Mouse (Mus musculus) cortical plate, adult 2 months (tissue): Measurements from ENCODE around the gene Slfn9. TPM values are rescaled to one million over a fixed set of nuclear protein-coding genes. Genes with fewer than 3 reads are reported as not detected.
"Not testable (repeated sequence)": the region's sequence is repeated elsewhere in the genome, so short reads cannot be mapped to it uniquely, and the experiment has no call there.

ENCODE experiments used
- H3K27ac ChIP-seq: fragments of 200-500 bp; 2 replicates; pipeline ENCODE4 v1.5.1; 2012; ENCODE audit warnings: low read length, control low read depth, inconsistent platforms; ENCODE audit not compliant: insufficient read depth
- H3K4me1 ChIP-seq: fragments of 200-500 bp; 2 replicates; pipeline ENCODE4 v1.6.1; 2011; ENCODE audit warnings: low read length; ENCODE audit not compliant: control insufficient read depth, insufficient read depth
- H3K4me3 ChIP-seq: fragments of 200-500 bp; 2 replicates; pipeline ENCODE4 v1.5.1; 2011; ENCODE audit warnings: mild to moderate bottlenecking, low read length, control low read depth; ENCODE audit not compliant: insufficient read depth
- CTCF ChIP-seq: fragments of 200-500 bp; IDR thresholded peaks from 2 replicates; pipeline ENCODE4 v1.5.1; 2011; ENCODE audit warnings: mild to moderate bottlenecking, control low read depth, low read length; ENCODE audit not compliant: insufficient read depth; ENCODE audit errors: extremely low read depth
- POLR2A ChIP-seq: fragments of 200-500 bp; IDR thresholded peaks from 2 replicates; pipeline ENCODE4 v1.6.1; 2011; ENCODE audit warnings: mild to moderate bottlenecking, low read length, control low read depth; ENCODE audit not compliant: insufficient read depth; ENCODE audit errors: extremely low read depth
- polyA plus RNA-seq: library from polyadenylated mRNA; depleted of rRNA; stranded (reverse); fragments of >200 nt; gene quantifications from 2 replicates; pipeline ENCODE4 v1.2.3, GENCODE M21; 2012; rRNA removed

Slfn9 gene
- polyA plus RNA-seq, 1 experiment: 0.25 TPM

DNA sequence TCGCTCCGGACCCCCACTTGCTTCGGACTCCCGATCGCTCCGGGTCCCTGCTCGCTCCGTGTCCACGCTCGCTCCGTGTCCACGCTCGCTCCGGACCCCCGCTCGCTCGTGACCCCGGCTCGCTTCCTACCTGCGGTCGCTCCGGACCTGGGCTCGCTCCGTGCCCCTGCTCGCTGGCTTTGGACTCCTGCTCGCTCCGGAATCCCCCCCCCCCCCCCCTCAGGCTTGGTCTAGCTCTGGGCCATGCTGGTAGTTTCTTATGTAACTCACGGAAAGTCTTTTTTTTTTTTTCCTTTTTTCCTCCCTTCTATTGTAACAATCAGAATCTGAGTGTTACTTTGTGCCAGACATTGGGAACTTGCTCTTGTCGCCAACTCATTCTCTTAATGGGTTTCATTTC lies 58.4 kb downstream of the Slfn9 start:
- no peaks in the 10 kb centered on the region for H3K4me1 ChIP-seq
- H3K4me3 ChIP-seq: no peak overlapping the region
- no peak overlapping the region for H3K27ac ChIP-seq
- TF ChIP-seq CTCF (no peak), POLR2A (no peak)

DNA sequence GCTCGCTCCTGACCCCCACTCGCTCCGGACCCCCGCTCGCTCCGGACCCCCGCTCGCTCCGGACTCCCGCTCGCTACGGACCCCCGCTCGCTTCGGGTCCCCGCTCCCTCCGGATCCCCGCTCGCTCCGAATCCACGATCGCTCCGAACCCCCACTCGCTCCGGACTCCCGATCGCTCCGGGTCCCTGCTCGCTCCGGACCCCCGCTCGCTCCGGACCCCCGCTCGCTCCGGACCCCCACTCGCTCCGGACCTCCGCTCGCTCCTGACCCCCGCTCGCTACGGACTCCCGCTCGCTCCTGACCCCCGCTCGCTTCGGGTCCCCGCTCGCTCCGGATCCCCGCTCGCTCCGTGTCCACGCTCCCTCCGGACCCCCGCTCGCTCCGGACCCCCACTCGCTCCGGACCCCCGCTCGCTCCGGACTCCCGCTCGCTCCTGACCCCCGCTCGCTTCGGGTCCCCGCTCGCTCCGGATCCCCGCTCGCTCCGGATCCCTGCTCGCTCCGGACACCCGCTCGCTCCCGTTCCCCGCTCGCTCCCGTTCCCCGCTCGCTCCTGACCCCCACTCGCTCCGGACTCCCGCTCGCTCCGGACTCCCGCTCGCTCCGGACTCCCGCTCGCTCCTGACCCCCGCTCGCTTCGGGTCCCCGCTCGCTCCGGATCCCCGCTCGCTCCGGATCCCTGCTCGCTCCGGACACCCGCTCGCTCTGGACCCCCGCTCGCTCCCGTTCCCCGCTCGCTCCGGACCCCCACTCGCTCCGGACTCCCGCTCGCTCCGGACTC lies 59.8 kb downstream of the Slfn9 start:
- not testable (repeated sequence) for H3K27ac ChIP-seq, H3K4me1 ChIP-seq, H3K4me3 ChIP-seq

DNA sequence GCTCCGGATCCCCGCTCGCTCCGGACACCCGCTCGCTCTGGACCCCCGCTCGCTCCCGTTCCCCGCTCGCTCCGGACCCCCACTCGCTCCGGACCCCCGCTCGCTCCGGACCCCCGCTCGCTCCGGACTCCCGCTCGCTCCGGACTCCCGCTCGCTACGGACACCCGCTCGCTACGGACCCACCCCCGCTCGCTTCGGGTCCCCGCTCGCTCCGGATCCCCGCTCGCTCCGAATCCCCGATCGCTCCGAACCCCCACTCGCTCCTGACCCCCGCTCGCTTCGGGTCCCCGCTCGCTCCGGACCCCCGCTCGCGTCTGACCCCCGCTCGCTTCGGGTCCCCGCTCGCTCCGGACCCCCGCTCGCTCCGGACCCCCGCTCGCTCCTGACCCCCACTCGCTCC lies 60.5 kb downstream of the Slfn9 start:
- H3K4me3 ChIP-seq, H3K27ac ChIP-seq, H3K4me1 ChIP-seq: not testable (repeated sequence)

DNA sequence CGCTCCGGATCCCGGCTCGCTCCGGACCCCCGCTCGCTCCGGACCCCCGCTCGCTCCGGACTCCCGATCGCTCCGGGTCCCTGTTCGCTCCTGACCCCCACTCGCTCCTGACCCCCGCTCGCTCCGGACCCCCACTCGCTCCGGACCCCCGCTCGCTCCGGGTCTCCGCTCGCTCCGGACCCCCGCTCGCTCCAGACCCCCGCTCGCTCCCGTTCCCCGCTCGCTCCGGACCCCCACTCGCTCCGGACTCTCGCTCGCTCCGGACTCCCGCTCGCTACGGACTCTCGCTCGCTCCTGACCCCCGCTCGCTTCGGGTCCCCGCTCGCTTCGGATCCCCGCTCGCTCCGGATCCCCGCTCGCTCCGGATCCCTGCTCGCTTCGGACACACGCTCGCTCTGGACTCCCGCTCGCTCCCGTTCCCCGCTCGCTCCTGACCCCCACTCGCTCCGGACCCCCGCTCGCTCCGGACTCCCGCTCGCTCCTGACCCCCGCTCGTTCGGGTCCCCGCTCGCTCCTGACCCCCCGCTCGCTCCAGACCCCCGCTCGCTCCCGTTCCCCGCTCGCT lies 61.2 kb downstream of the Slfn9 start:
- not testable (repeated sequence) for H3K4me1 ChIP-seq, H3K4me3 ChIP-seq, H3K27ac ChIP-seq

DNA sequence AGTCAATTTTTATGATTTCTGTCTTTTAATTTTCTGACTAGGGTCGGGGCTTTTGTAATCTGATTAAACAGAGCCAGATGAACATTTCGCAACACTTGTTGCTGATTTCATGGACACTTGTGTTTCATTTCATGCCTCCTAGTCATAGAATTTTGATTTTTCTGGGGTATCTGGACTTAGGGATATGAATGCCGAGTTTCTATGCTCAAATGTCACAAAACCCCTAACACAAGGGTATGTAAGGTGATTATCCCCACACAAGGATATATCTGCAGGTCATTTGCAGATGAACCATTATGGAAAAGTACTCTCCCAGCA lies 62.0 kb downstream of the Slfn9 start:
- H3K4me1 ChIP-seq: no peaks in the 10 kb centered on the region
- no peak overlapping the region for H3K4me3 ChIP-seq
- no peak for TF ChIP-seq CTCF
- no peak for TF ChIP-seq POLR2A
- no peak overlapping the region for H3K27ac ChIP-seq

DNA sequence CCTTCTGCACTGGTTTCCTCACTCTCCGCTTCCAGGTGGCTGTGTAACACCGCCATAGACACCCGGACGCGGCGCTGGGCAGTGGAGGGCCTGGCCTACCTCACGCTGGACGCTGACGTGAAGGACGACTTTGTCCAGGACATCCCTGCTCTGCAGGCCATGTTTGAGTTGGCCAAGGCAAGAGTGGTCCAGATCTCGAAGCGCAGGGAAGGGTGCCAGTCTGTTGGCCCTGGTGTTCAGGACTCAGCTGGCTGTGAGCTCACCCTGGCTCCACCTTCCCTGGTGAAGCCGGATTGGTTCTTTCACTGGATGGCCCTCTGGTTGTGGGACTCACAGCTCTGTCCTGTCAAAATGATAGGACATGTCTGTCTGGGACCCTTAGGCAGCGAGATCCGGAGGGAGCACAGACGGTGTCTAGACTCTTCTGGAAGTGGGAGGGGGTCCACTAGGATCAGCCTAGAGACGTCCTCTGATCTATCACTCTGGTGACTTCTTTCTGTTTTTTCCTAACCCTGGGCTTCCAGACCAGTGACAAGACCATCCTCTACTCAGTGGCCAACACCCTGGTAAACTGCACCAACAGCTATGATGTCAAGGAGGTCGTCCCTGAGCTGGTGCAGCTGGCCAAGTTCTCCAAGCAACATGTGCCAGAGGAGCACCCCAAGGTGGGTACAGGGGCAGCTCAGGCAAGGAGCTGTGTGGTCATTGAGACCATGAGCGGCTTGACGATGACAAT lies 62.6 kb downstream of the Slfn9 start:
- H3K4me3 ChIP-seq: no peak overlapping the region
- no peaks in the 10 kb centered on the region for H3K4me1 ChIP-seq
- no peak for TF ChIP-seq CTCF

More for the DNA sequence above, 62.6 kb downstream of the Slfn9 start:
- H3K27ac ChIP-seq: no peak overlapping the region

Other genes starting within 250 kb of the Slfn9 start
- 0.19 and 0.21 TPM in 2 replicates for gene Cct6b, start 227.5 kb downstream of the Slfn9 start, polyA plus RNA-seq
- gene Zfp830, start 227.5 kb downstream of the Slfn9 start, polyA plus RNA-seq: 11.1 and 11.3 TPM in 2 replicates
- 24.9 and 25.2 TPM in 2 replicates for gene Lig3, start 210.7 kb downstream of the Slfn9 start, polyA plus RNA-seq
- 11.1 and 12.7 TPM in 2 replicates for gene Rffl, start 120.6 kb downstream of the Slfn9 start, polyA plus RNA-seq
- gene Rad51d, start 101.2 kb downstream of the Slfn9 start, polyA plus RNA-seq: 16.1 and 16.6 TPM in 2 replicates
- gene Fndc8, start 99.7 kb downstream of the Slfn9 start, polyA plus RNA-seq: not detected in 2 replicates
- 36.8 and 39.6 TPM in 2 replicates for gene Nle1, start 83.4 kb downstream of the Slfn9 start, polyA plus RNA-seq
- 2.0 and 2.7 TPM in 2 replicates for gene Unc45b, start 81.3 kb downstream of the Slfn9 start, polyA plus RNA-seq
- 4.3 TPM in 2 replicates for gene Slfn5, start 40.5 kb downstream of the Slfn9 start, polyA plus RNA-seq
- gene Slfn8, start 29.0 kb upstream of the Slfn9 start, polyA plus RNA-seq: 0.93 and 0.96 TPM in 2 replicates
- 1.7 and 2.5 TPM in 2 replicates for gene Slfn2, start 73.3 kb upstream of the Slfn9 start, polyA plus RNA-seq
- 0.04 and 0.09 TPM in 2 replicates for gene Slfn1, start 125.0 kb upstream of the Slfn9 start, polyA plus RNA-seq
- 0.06 TPM in 2 replicates for gene Slfn4, start 183.4 kb upstream of the Slfn9 start, polyA plus RNA-seq
- gene Slfn3, start 199.5 kb upstream of the Slfn9 start, polyA plus RNA-seq: 0.46 and 0.74 TPM in 2 replicates